Mouse (Mus musculus) left cerebral cortex, postnatal 25 days (tissue): ENCODE measurements around the gene Oas1e. TPM values are rescaled to one million over a fixed set of nuclear protein-coding genes. Genes with fewer than 3 reads are reported as not detected.
"Not testable (repeated sequence)": the region's sequence is repeated elsewhere in the genome, so short reads cannot be mapped to it uniquely, and the experiment has no call there.

Experiments
- DNase-seq, 2 experiments: peaks; one replicate each; pipeline ENCODE4 v3.0.0; 2022; ENCODE audit warnings: low spot score in 2 of 2, mixed read lengths in 1 of 2
- intact Hi-C: fragments of 180-260 bp; cut with DNase I; formaldehyde crosslinking; loops from one replicate; pipeline ENCODE4 v1.15.1; 2025
- total RNA-seq, 2 experiments: library from RNA; stranded (reverse); gene quantifications; 2 replicates each; pipeline ENCODE4 v1.2.3; 2021

Gene Oas1e
- total RNA-seq: not detected

- intact Hi-C loops, DNase-seq: not testable (repeated sequence)
Measured at GRCm38 (mm10) chr5:120795480-120796034, at the start of gene Oas1e. Gene Oas1e (minus strand): TSS chr5:120795530.

GRCm38 (mm10) chr5:120844713-120845112 lies 49.4 kb upstream of the Oas1e start:
- no peak for DNase-seq
- intact Hi-C loops: no loop called here

DNA sequence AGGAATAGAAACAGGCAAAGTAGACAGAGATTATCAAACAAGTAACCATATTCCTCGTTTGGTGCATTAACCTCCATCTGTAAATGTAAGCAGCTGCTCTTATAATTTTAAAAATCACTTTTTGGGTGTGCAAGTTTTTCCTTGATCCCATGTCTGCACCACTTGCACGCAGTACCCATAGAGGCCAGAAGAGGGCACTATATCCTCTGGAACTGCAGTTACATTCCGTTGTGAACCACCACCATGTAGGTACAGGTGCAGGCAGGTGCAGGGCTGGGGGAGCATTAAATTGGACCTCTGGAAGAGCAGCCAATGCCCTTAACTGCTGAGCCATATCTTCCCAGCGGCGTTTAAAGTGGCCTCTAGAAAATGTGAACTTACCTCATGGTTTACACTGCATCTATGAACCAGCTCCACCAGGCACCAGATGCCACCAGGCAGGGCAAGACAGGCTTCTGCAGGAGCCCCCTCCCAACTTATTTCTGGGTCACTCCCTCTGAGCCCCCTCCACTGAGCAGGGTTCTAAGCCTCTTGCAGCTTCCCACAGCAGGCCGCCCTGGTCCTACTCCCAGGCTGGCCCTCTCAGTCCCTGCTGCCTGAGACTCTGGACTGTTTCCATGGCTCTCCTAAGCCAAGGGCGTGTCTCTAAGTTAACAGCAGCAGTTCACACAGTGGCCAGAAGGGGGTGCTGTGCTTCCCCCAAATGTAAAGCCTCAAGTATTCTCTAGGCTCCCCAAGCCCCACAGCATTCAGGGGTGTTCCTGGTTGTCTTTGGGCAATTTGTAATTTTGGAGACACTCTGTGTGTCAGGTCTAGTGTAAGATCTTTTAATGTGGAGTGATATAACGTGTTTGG lies 41.6 kb upstream of the Oas1e start:
- intact Hi-C loops: loop anchor here (5.0 kb wide), 1 partner anchor 90 kb away; no protein-coding TSS in a partner anchor
- DNase-seq: peak in 1 of 2 experiments; percentile 26

GRCm38 (mm10) chr5:120833335-120834280 lies 38.3 kb upstream of the Oas1e start:
- intact Hi-C loops: no loop called here
- no peak for DNase-seq

DNA sequence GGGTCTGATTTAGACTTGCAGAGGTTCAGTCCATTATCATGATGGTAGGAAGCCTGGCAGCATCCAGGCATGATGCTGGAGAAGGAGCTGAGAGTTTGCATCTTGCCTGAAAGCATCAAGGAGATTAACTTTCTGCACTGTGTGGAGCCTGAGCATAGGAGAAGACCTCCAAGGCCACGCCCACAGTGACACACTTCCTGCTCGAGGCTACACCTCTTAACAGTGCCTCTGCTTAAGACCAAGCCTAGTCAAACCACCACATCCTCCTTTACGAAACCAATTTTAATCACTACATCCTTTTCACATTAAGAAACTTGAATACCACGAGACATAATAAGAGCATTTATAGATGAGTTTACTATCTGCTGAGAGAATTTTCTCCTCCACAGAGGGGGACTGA lies 35.7 kb upstream of the Oas1e start:
- DNase-seq: no peak
- intact Hi-C loops: no loop called here

GRCm38 (mm10) chr5:120818999-120819398 lies 23.7 kb upstream of the Oas1e start:
- intact Hi-C loops: loop anchor here (5.0 to 10.0 kb wide), 2 partner anchors 113 to 356 kb away; no protein-coding TSS in a partner anchor

GRCm38 (mm10) chr5:120815949-120816348 lies 20.6 kb upstream of the Oas1e start:
- DNase-seq: no peak
- intact Hi-C loops: loop anchor here (5.0 to 10.0 kb wide), 2 partner anchors 116 to 359 kb away; no protein-coding TSS in a partner anchor

More at GRCm38 (mm10) chr5:120818999-120819398, 23.7 kb upstream of the Oas1e start:
- no peak for DNase-seq

DNA sequence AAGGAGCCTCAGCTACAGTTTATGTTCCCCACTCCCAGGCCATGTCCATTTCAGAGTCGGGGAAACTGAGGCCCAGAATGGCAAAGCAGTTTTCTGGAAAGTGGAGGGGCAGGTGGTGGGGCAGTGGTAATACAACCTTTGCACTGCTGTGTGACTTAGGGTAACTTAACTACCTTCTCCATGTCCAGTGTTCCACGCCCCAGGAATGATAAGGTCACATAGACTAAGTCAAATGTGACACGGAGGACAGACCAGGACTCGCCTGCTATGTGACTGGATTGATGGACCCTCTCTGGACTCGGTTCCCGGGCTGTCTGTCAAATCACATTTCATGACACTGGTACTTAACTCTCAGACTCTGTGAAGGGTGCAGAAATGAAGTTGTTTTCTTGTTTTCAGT lies 17.7 kb upstream of the Oas1e start:
- intact Hi-C loops: loop anchor here (10.0 kb wide), 1 partner anchor 362 kb away; no protein-coding TSS in a partner anchor
- no peak for DNase-seq

- intact Hi-C loops: loop anchor here (10.0 kb wide), 1 partner anchor 363 kb away; no protein-coding TSS in a partner anchor
- DNase-seq: peak; percentile 78 to 88
Measured at GRCm38 (mm10) chr5:120811951-120812819, 16.9 kb upstream of the Oas1e start, which contains the start of gene Oas1c. Gene Oas1c (minus strand): TSS chr5:120812514.

GRCm38 (mm10) chr5:120809171-120809570 lies 13.8 kb upstream of the Oas1e start:
- DNase-seq: no peak
- intact Hi-C loops: no loop called here

- intact Hi-C loops: no loop called here
Measured at GRCm38 (mm10) chr5:120806458-120806857, 11.1 kb upstream of the Oas1e start.

GRCm38 (mm10) chr5:120803596-120803995 lies 8.3 kb upstream of the Oas1e start:
- DNase-seq: no peak
- intact Hi-C loops: no loop called here

More at GRCm38 (mm10) chr5:120806458-120806857, 11.1 kb upstream of the Oas1e start:
- DNase-seq: peak in 1 of 2 experiments; percentile 50

GRCm38 (mm10) chr5:120798943-120799342 lies 3.6 kb upstream of the Oas1e start:
- intact Hi-C loops, DNase-seq: not testable (repeated sequence)

DNA sequence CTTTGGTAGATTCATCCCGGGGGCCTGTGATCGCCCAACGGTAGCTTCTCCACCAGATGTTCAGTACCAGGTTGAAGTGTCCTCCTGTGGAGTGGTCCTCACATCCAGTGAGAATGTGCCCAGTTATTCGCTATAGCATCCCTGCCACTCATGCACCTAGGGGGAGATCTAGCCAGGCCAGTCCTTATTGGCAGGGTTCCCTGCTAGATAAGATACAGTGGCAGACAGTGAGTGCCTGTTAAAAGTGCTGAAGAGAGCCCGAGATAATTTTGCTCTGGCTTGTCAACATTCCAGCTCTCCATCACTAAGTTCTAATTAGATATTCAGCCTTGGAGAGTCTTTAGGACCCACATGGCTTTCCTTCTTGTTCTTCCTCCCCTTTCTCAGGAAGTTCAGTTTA lies 2.8 kb upstream of the Oas1e start:
- DNase-seq, intact Hi-C loops: not testable (repeated sequence)

DNA sequence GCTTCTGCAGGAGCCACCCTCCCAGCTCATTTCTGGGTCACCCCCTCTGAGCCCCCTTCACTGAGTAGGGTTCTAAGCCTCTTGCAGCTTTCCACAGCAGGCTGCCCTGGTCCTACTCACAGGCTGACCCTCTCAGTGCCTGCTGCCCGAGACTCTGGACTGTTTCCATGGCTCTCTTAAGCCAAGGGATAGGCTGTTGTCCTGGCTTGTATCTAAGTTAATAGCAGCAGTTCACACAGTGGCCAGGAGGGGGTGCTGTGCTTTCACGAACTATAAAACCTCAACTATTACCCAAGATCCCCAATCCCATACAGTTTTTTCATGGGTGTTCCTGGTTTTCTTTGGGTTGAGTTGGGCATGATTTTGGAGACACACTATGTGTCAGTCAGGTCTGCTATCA lies 2.3 kb downstream of the Oas1e start:
- intact Hi-C loops: no loop called here

GRCm38 (mm10) chr5:120787042-120787441 lies 8.3 kb downstream of the Oas1e start:
- no peak for DNase-seq
- intact Hi-C loops: no loop called here

More for the DNA sequence above, 2.3 kb downstream of the Oas1e start:
- DNase-seq: peak; percentile 35 to 55

DNA sequence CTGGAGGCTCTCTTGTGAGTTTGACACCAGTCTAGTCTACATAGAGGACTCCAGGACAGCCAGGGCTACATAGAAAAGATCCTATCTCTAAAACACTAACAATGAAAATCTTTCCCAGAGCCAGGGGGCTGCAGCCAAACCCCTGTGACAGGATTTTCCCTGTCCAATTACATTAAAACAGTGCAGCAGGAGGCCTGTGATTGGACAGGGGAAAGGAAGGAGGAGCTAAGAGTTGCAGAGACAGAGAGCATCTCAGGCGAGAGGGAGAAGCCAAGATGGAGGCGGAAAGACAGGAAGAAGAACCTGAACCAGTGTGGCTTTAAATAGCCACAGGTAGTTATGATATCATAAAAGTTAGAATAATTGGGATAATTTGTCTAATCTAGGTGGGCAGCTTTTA lies 12.9 kb downstream of the Oas1e start:
- no peak for DNase-seq
- intact Hi-C loops: no loop called here

DNA sequence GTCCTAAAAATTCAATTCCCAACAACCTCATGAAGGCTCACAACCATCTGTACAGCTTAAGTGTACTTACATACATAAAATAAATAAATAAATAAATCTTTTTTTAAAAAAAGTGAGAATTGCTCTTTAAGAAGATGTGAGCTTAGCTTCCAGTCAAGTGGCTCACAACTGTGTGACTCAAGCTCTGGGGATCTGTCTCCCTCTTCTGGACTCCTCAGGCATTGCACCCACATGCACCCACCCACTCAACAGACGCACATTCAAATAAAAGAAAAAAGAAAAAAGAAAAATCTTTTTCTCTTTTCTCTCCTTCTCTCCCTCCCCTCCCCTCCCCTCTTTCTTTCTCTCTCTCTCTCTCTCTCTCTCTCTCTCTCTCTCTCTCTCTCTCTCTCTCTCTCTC lies 13.7 kb downstream of the Oas1e start:
- intact Hi-C loops: no loop called here
- no peak for DNase-seq
